Mouse (Mus musculus): ENCODE data around the gene Klk1b24. TPM values are rescaled to one million over a fixed set of nuclear protein-coding genes. Genes with fewer than 3 reads are reported as not detected.
"Not testable (repeated sequence)": the region's sequence is repeated elsewhere in the genome, so short reads cannot be mapped to it uniquely, and the experiment has no call there.

Gene Klk1b24
- polyA plus RNA-seq (2014; fragmentation: Nextera tagmentation; extraction: Ambion mirVana) = not detected in 2 replicates

GRCm38 (mm10) chr7:44187936-44188335 is at the start of gene Klk1b24:
Gene Klk1b24 (plus strand): TSS chr7:44188236.
- H3K36me3 ChIP-seq (ENCODE audit: control insufficient read depth, insufficient read depth, low read length); H3K27me3 ChIP-seq (ENCODE audit: control insufficient read depth, insufficient read depth, low read length); H3K9me3 ChIP-seq (ENCODE audit: control insufficient read depth, low read length); H3K9ac ChIP-seq (ENCODE audit: low read length); H3K4me2 ChIP-seq (ENCODE audit: low read depth); H3K4me1 ChIP-seq (ENCODE audit: control insufficient read depth, insufficient read depth, low read length); H3K27ac ChIP-seq (ENCODE audit: low read depth, low read length); ATAC-seq (ENCODE audit: insufficient read depth, low FRiP score, low TSS enrichment); H3K4me3 ChIP-seq (ENCODE audit: low read depth, low read length); DNase-seq (ENCODE audit: low spot score): not testable (repeated sequence)

DNA sequence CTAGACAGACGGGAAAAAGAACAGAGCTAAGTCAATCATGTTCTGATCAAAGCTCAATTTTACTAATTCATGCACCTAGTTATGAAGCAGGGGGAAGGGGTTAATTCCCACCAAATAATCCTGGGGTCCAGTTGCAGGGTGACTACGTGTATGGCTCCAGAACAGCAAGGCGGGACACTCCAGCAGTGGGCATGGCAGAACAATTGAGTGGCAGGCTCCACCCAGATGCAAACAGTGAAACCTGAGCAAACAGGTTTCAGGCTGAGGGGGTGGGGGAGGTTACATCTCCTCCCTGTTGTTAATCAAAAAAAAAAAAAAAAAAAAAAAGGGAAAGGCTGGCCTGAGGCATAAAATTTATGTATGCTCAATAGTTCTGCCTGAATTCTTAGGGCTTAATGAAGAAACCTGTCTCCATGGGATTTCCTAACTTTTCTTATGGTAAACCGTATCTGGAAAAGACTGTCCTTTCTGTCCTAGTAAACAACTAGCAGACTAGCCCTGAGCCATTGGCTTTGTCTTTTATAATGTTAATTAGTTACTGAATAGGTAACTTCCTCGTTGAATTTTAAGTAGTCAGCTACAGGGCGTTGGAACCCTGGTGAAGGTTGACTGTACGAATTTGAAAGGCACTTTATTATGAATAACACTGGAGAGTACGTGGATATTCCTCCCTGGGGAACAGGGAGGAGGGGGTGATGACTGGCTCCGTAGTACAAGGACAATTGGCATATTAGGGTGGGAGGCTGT is 8.6 kb upstream of the Klk1b24 start:
- no peak overlapping the region for H3K4me2 ChIP-seq (ENCODE audit: low read depth)
- H3K4me1 ChIP-seq (ENCODE audit: control insufficient read depth, insufficient read depth, low read length) = no peaks in the 10 kb centered on the region
- H3K27me3 ChIP-seq (ENCODE audit: control insufficient read depth, insufficient read depth, low read length) = no peaks in the 10 kb centered on the region
- DNase-seq (ENCODE audit: low spot score) (no peak), ATAC-seq (ENCODE audit: insufficient read depth, low FRiP score, low TSS enrichment) (no peak)
- no peak overlapping the region for H3K4me3 ChIP-seq (ENCODE audit: low read depth, low read length)
- H3K36me3 ChIP-seq (ENCODE audit: control insufficient read depth, insufficient read depth, low read length) = no peaks in the 10 kb centered on the region
- H3K9ac ChIP-seq (ENCODE audit: low read length) = no peak overlapping the region
- WGBS = 64% methylated on average over 9 of the region's 9 CpGs
- no peak overlapping the region for H3K27ac ChIP-seq (ENCODE audit: low read depth, low read length)
- H3K9me3 ChIP-seq (ENCODE audit: control insufficient read depth, low read length) = no peaks in the 10 kb centered on the region

- WGBS = 74% methylated on average over 8 of the region's 8 CpGs
- H3K4me1 ChIP-seq (ENCODE audit: control insufficient read depth, insufficient read depth, low read length); H3K27ac ChIP-seq (ENCODE audit: low read depth, low read length); H3K4me3 ChIP-seq (ENCODE audit: low read depth, low read length); ATAC-seq (ENCODE audit: insufficient read depth, low FRiP score, low TSS enrichment); H3K9me3 ChIP-seq (ENCODE audit: control insufficient read depth, low read length); H3K9ac ChIP-seq (ENCODE audit: low read length); H3K36me3 ChIP-seq (ENCODE audit: control insufficient read depth, insufficient read depth, low read length); DNase-seq (ENCODE audit: low spot score); H3K27me3 ChIP-seq (ENCODE audit: control insufficient read depth, insufficient read depth, low read length); H3K4me2 ChIP-seq (ENCODE audit: low read depth): not testable (repeated sequence)
These were observed 1.5 kb upstream of the Klk1b24 start for GRCm38 (mm10) chr7:44186516-44186915.

GRCm38 (mm10) chr7:44193466-44193865 is 5.4 kb downstream of the Klk1b24 start:
- not testable (repeated sequence) for H3K36me3 ChIP-seq (ENCODE audit: control insufficient read depth, insufficient read depth, low read length); H3K27me3 ChIP-seq (ENCODE audit: control insufficient read depth, insufficient read depth, low read length); H3K9me3 ChIP-seq (ENCODE audit: control insufficient read depth, low read length); H3K9ac ChIP-seq (ENCODE audit: low read length); H3K27ac ChIP-seq (ENCODE audit: low read depth, low read length); H3K4me2 ChIP-seq (ENCODE audit: low read depth); DNase-seq (ENCODE audit: low spot score); H3K4me3 ChIP-seq (ENCODE audit: low read depth, low read length); H3K4me1 ChIP-seq (ENCODE audit: control insufficient read depth, insufficient read depth, low read length); ATAC-seq (ENCODE audit: insufficient read depth, low FRiP score, low TSS enrichment)
- WGBS = 50% methylated on average over 1 of the region's 1 CpGs

- 64% methylated on average over 3 of the region's 3 CpGs for WGBS
- Histone ChIP-seq H3K27ac (ENCODE audit: low read depth, low read length) (no peak within 1 kb of the TSS), H3K27me3 (ENCODE audit: control insufficient read depth, insufficient read depth, low read length) (no peaks in the 10 kb centered on the region), H3K4me1 (ENCODE audit: control insufficient read depth, insufficient read depth, low read length) (no peaks in the 10 kb centered on the region), H3K36me3 (ENCODE audit: control insufficient read depth, insufficient read depth, low read length) (no peaks in the 10 kb centered on the region), H3K9ac (ENCODE audit: low read length) (no peak within 1 kb of the TSS), H3K9me3 (ENCODE audit: control insufficient read depth, low read length) (no peaks in the 10 kb centered on the region), H3K4me2 (ENCODE audit: low read depth) (no peak within 1 kb of the TSS), H3K4me3 (ENCODE audit: low read depth, low read length) (no peak within 1 kb of the TSS)
- no peak for ATAC-seq (ENCODE audit: insufficient read depth, low FRiP score, low TSS enrichment)
- no peak for DNase-seq (ENCODE audit: low spot score)
These were observed 9.9 kb downstream of the Klk1b24 start, which contains the start of gene Klk1b3 for GRCm38 (mm10) chr7:44197891-44198290. Gene Klk1b3 (plus strand): TSS chr7:44198191.

DNA sequence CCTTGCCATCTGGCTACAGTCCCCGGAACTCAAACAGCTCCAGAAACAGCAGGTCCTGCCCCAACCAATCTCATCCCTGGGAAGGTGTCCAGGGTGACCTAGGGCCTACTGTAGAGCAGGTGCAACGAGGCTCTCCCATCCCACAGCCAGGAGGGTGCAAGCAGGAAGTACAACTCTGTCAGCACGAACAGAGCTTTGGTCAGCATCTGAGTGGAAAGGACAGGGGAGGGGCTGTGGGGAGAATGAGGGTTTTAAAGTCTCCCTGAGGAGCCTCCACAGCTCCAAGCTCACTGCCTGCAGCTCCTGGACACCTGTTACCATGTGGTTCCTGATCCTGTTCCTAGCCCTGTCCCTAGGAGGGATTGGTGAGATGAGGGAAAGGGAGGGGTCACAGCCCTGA is 19.1 kb downstream of the Klk1b24 start, which contains the start of gene Klk1b4:
Klk1b4 (plus strand) TSS at position 301 of the 400 bp plus-strand sequence.
- H3K9ac ChIP-seq (ENCODE audit: low read length); H3K4me2 ChIP-seq (ENCODE audit: low read depth); H3K36me3 ChIP-seq (ENCODE audit: control insufficient read depth, insufficient read depth, low read length); H3K9me3 ChIP-seq (ENCODE audit: control insufficient read depth, low read length); H3K27me3 ChIP-seq (ENCODE audit: control insufficient read depth, insufficient read depth, low read length); H3K4me1 ChIP-seq (ENCODE audit: control insufficient read depth, insufficient read depth, low read length); ATAC-seq (ENCODE audit: insufficient read depth, low FRiP score, low TSS enrichment); H3K27ac ChIP-seq (ENCODE audit: low read depth, low read length); H3K4me3 ChIP-seq (ENCODE audit: low read depth, low read length); DNase-seq (ENCODE audit: low spot score): not testable (repeated sequence)
- 45% methylated on average over 3 of the region's 3 CpGs for WGBS

DNA sequence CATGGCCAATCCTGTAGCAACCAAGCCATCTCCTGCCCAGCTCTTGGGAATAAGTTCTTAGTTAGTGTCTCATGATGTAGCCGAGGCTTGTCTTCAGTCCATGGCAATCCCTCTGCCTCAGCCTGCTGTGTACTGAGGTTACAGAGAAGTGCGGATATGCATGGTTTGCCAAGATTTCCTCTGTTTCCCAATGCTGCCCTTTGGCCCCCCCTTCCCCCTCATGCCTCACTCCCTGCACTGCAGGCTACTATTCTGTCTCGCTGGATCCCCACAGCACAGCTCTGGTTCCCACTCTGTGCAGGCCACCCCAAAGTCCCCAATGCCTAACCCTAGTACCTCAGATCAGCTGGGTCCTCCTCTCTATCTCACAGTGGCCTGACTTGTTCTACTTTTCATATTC is 20.3 kb downstream of the Klk1b24 start:
- Histone ChIP-seq H3K4me2 (ENCODE audit: low read depth) (no peak overlapping the region), H3K9me3 (ENCODE audit: control insufficient read depth, low read length) (no peaks in the 10 kb centered on the region), H3K27me3 (ENCODE audit: control insufficient read depth, insufficient read depth, low read length) (no peaks in the 10 kb centered on the region), H3K4me3 (ENCODE audit: low read depth, low read length) (no peak overlapping the region), H3K4me1 (ENCODE audit: control insufficient read depth, insufficient read depth, low read length) (no peaks in the 10 kb centered on the region), H3K27ac (ENCODE audit: low read depth, low read length) (no peak overlapping the region), H3K9ac (ENCODE audit: low read length) (no peak overlapping the region), H3K36me3 (ENCODE audit: control insufficient read depth, insufficient read depth, low read length) (no peaks in the 10 kb centered on the region)
- ATAC-seq (ENCODE audit: insufficient read depth, low FRiP score, low TSS enrichment) (no peak), DNase-seq (ENCODE audit: low spot score) (no peak)
- 86% methylated on average over 3 of the region's 3 CpGs for WGBS

GRCm38 (mm10) chr7:44215645-44216044 is 27.6 kb downstream of the Klk1b24 start, which contains the start of gene Klk1b5:
Gene Klk1b5 (plus strand): TSS chr7:44215945.
- DNase-seq (ENCODE audit: low spot score) = no peak
- ATAC-seq (ENCODE audit: insufficient read depth, low FRiP score, low TSS enrichment) = no peak
- Histone ChIP-seq H3K4me2 (ENCODE audit: low read depth) (no peak within 1 kb of the TSS), H3K9me3 (ENCODE audit: control insufficient read depth, low read length) (no peaks in the 10 kb centered on the region), H3K9ac (ENCODE audit: low read length) (no peak within 1 kb of the TSS), H3K4me1 (ENCODE audit: control insufficient read depth, insufficient read depth, low read length) (no peaks in the 10 kb centered on the region), H3K27me3 (ENCODE audit: control insufficient read depth, insufficient read depth, low read length) (no peaks in the 10 kb centered on the region), H3K4me3 (ENCODE audit: low read depth, low read length) (no peak within 1 kb of the TSS), H3K27ac (ENCODE audit: low read depth, low read length) (no peak within 1 kb of the TSS), H3K36me3 (ENCODE audit: control insufficient read depth, insufficient read depth, low read length) (no peaks in the 10 kb centered on the region)
- 79% methylated on average over 1 of the region's 1 CpGs for WGBS

GRCm38 (mm10) chr7:44221601-44222000 is 33.6 kb downstream of the Klk1b24 start:
- ATAC-seq (ENCODE audit: insufficient read depth, low FRiP score, low TSS enrichment) = not testable (repeated sequence)

More at GRCm38 (mm10) chr7:44221601-44222000, 33.6 kb downstream of the Klk1b24 start:
- H3K36me3 ChIP-seq (ENCODE audit: control insufficient read depth, insufficient read depth, low read length); H3K4me3 ChIP-seq (ENCODE audit: low read depth, low read length); H3K4me1 ChIP-seq (ENCODE audit: control insufficient read depth, insufficient read depth, low read length); H3K9me3 ChIP-seq (ENCODE audit: control insufficient read depth, low read length); H3K27ac ChIP-seq (ENCODE audit: low read depth, low read length); DNase-seq (ENCODE audit: low spot score); H3K27me3 ChIP-seq (ENCODE audit: control insufficient read depth, insufficient read depth, low read length); H3K9ac ChIP-seq (ENCODE audit: low read length); H3K4me2 ChIP-seq (ENCODE audit: low read depth): not testable (repeated sequence)
- 75% methylated on average over 8 of the region's 10 CpGs for WGBS
